Mouse (Mus musculus): ENCODE data around the gene Nfatc2. TPM values are rescaled to one million over a fixed set of nuclear protein-coding genes. Genes with fewer than 3 reads are reported as not detected.

Nfatc2 gene
- 0.15 and 0.32 TPM in 2 replicates for polyA plus RNA-seq (2011; ENCODE audit: insufficient read length, low read depth, missing spikeins)

- H3K4me1 ChIP-seq (ENCODE audit: control insufficient read depth, insufficient read depth, low read length): peaks cover 4% of the 10 kb centered on the region
- TF ChIP-seq CTCF (IDR thresholded peaks at IDR 0.05; ENCODE audit: borderline replicate concordance, insufficient read depth, low read length) (no peak), POLR2A (IDR thresholded peaks at IDR 0.05; ENCODE audit: low read depth, low read length) (no peak)
- no peak within 1 kb of the TSS for H3K27ac ChIP-seq (ENCODE audit: insufficient read depth, low read length)
- H3K4me3 ChIP-seq (ENCODE audit: insufficient read depth, low read length): peak within 1 kb of the TSS; percentile 20
Measured at GRCm38 (mm10) chr2:168601491-168602386, at the start of gene Nfatc2. Gene Nfatc2, minus strand, starts transcription at chr2:168601657.

DNA sequence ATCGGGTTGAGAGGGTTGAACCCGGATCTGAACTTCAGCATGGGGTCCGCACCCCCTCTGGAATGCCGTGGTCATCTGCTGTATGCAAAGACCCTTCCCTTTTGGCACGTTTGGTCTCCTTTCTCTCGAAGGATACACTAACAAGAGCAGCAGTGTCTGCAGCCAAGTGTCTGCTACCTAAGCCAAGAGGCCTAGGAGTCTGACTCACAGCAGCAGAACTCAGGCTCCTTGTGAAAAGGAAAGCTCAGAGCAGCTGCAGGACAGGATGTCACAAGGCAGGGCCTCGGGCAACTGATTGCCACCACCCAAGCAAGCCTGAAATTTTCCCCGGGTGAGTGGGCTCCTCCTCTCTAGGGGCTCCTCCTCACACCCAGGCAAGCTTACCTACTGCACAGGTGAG lies 46.7 kb upstream of the Nfatc2 start:
- no peak for TF ChIP-seq CTCF (IDR thresholded peaks at IDR 0.05; ENCODE audit: borderline replicate concordance, insufficient read depth, low read length)
- no peak for TF ChIP-seq POLR2A (IDR thresholded peaks at IDR 0.05; ENCODE audit: low read depth, low read length)

DNA sequence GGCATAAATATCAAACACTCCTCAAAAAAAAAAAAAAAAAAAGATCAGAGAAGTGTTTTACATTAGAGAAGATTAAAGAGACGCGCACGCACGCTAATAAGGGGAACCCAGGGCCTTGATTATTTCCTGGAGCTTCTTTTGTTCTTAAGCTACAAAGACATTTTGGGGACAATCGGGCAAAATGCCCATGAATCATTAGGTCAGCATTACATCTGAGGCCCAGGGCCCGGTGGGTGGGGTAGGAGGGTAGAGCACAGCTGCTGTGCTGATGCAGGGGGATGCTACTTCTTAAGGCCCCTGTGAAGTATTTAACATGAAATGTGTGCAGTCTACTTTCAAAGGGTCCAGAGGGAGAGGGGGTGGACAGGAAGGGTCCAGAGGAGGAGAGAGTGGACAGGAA lies 43.4 kb upstream of the Nfatc2 start:
- H3K4me3 ChIP-seq (ENCODE audit: insufficient read depth, low read length): no peak overlapping the region
- H3K27ac ChIP-seq (ENCODE audit: insufficient read depth, low read length): no peak overlapping the region
- no peak for TF ChIP-seq CTCF (IDR thresholded peaks at IDR 0.05; ENCODE audit: borderline replicate concordance, insufficient read depth, low read length)
- no peak for TF ChIP-seq POLR2A (IDR thresholded peaks at IDR 0.05; ENCODE audit: low read depth, low read length)
- no peaks in the 10 kb centered on the region for H3K4me1 ChIP-seq (ENCODE audit: control insufficient read depth, insufficient read depth, low read length)

More for the DNA sequence above, 46.7 kb upstream of the Nfatc2 start:
- Histone ChIP-seq H3K4me1 (ENCODE audit: control insufficient read depth, insufficient read depth, low read length) (no peaks in the 10 kb centered on the region), H3K27ac (ENCODE audit: insufficient read depth, low read length) (no peak overlapping the region), H3K4me3 (ENCODE audit: insufficient read depth, low read length) (no peak overlapping the region)

- Histone ChIP-seq H3K4me3 (ENCODE audit: insufficient read depth, low read length) (no peak overlapping the region), H3K27ac (ENCODE audit: insufficient read depth, low read length) (no peak overlapping the region), H3K4me1 (ENCODE audit: control insufficient read depth, insufficient read depth, low read length) (no peaks in the 10 kb centered on the region)
- no peak for TF ChIP-seq POLR2A (IDR thresholded peaks at IDR 0.05; ENCODE audit: low read depth, low read length)
- no peak for TF ChIP-seq CTCF (IDR thresholded peaks at IDR 0.05; ENCODE audit: borderline replicate concordance, insufficient read depth, low read length)
Measured at GRCm38 (mm10) chr2:168643524-168644177, 42.2 kb upstream of the Nfatc2 start.

GRCm38 (mm10) chr2:168642187-168642586 lies 40.7 kb upstream of the Nfatc2 start:
- no peak overlapping the region for H3K27ac ChIP-seq (ENCODE audit: insufficient read depth, low read length)
- no peak for TF ChIP-seq CTCF (IDR thresholded peaks at IDR 0.05; ENCODE audit: borderline replicate concordance, insufficient read depth, low read length)
- no peak for TF ChIP-seq POLR2A (IDR thresholded peaks at IDR 0.05; ENCODE audit: low read depth, low read length)

DNA sequence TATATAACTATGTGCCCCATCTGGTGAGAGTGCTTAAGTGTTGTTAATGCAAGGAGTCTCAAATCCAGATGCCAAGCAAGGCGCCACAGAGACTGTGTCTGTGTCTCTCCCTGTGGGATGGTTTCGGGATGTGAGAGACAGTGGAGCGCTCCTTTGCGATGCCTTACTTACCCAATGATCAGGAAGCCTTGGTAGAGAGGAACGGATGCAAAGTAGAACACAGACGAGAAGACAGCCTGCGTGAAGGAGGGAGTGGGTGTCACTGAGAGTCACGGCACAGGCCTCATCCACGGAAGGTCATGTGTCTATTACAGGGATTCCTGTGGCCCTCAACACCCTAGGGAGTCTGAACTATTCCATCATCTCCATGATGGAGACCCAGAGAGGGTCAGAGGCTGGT lies 39.0 kb upstream of the Nfatc2 start:
- no peak for TF ChIP-seq POLR2A (IDR thresholded peaks at IDR 0.05; ENCODE audit: low read depth, low read length)
- no peak for TF ChIP-seq CTCF (IDR thresholded peaks at IDR 0.05; ENCODE audit: borderline replicate concordance, insufficient read depth, low read length)
- Histone ChIP-seq H3K4me3 (ENCODE audit: insufficient read depth, low read length) (no peak overlapping the region), H3K4me1 (ENCODE audit: control insufficient read depth, insufficient read depth, low read length) (0 out of 2 replicates have a peak, but pooled peaks cover 2% of the 10 kb centered on the region), H3K27ac (ENCODE audit: insufficient read depth, low read length) (no peak overlapping the region)

More at GRCm38 (mm10) chr2:168642187-168642586, 40.7 kb upstream of the Nfatc2 start:
- Histone ChIP-seq H3K4me3 (ENCODE audit: insufficient read depth, low read length) (no peak overlapping the region), H3K4me1 (ENCODE audit: control insufficient read depth, insufficient read depth, low read length) (0 out of 2 replicates have a peak, but pooled peaks cover 2% of the 10 kb centered on the region)

DNA sequence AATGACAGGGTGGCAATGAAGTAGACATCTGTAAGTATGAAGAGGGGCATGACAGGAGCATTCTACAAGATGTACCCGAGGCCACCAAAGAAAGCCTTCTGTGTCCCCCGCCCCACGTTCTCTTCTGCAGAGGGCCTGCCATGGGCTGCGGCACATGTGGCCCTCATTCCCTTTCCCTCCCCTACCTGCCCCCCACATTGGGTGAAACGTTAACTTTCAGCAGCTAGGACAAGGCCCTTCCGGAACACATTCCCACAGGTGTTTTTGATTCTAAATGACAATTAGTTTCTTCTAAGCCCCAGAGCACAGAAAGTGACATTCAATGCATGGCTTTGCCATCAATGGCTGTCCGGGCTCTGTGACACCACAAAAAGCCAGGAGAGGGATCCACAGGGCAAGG lies 33.4 kb upstream of the Nfatc2 start:
- peaks cover 7% of the 10 kb centered on the region; the same call in 1 of the 2 replicates for H3K4me1 ChIP-seq (ENCODE audit: control insufficient read depth, insufficient read depth, low read length)
- no peak overlapping the region for H3K4me3 ChIP-seq (ENCODE audit: insufficient read depth, low read length)
- no peak for TF ChIP-seq POLR2A (IDR thresholded peaks at IDR 0.05; ENCODE audit: low read depth, low read length)
- TF ChIP-seq CTCF (IDR thresholded peaks at IDR 0.05; ENCODE audit: borderline replicate concordance, insufficient read depth, low read length): no peak
- no peak overlapping the region for H3K27ac ChIP-seq (ENCODE audit: insufficient read depth, low read length)

DNA sequence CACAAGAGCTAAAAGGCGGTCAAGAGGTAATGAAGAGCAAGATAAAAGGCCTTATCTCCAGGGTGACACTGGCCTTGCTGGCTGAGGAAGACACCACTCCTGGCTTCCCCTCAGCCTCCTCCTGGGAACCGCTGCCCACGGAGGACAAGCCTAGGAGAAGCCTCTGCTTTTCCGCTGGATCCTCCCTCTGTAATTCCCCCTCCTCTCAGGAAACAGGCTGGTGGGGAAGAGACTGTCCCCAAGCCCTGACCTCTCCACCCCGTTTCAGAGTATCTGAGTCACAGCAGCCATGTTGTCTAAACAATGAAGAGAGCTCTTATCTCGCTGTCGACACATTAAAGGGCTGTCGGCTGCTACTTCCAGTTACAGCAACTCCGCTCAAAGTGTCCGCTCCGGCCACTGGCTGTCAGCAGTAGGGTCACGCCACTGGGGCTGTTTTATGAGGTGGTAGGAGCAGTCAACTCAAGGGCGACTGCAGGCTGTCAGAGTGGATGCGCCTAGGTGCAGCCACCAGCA lies 31.9 kb upstream of the Nfatc2 start:
- H3K27ac ChIP-seq (ENCODE audit: insufficient read depth, low read length): no peak overlapping the region
- no peak overlapping the region for H3K4me3 ChIP-seq (ENCODE audit: insufficient read depth, low read length)
- TF ChIP-seq CTCF (IDR thresholded peaks at IDR 0.05; ENCODE audit: borderline replicate concordance, insufficient read depth, low read length) (no peak), POLR2A (IDR thresholded peaks at IDR 0.05; ENCODE audit: low read depth, low read length) (no peak)
- H3K4me1 ChIP-seq (ENCODE audit: control insufficient read depth, insufficient read depth, low read length): peaks cover 7% of the 10 kb centered on the region; the same call in 1 of the 2 replicates

- Histone ChIP-seq H3K4me1 (ENCODE audit: control insufficient read depth, insufficient read depth, low read length) (peaks cover 5% of the 10 kb centered on the region; the same call in 1 of the 2 replicates), H3K27ac (ENCODE audit: insufficient read depth, low read length) (no peak overlapping the region), H3K4me3 (ENCODE audit: insufficient read depth, low read length) (no peak overlapping the region)
- TF ChIP-seq POLR2A (IDR thresholded peaks at IDR 0.05; ENCODE audit: low read depth, low read length) (no peak), CTCF (IDR thresholded peaks at IDR 0.05; ENCODE audit: borderline replicate concordance, insufficient read depth, low read length) (no peak)
Measured at GRCm38 (mm10) chr2:168632543-168632942, 31.1 kb upstream of the Nfatc2 start.

Measured in embryonic fibroblast, embryonic 13.5 days (primary cell).